Mouse (Mus musculus) gastrocnemius, postnatal 25 days (tissue): Measurements from ENCODE around the gene Mgat1. TPM values are rescaled to one million over a fixed set of nuclear protein-coding genes. Genes with fewer than 3 reads are reported as not detected.
"Not testable (repeated sequence)": the region's sequence is repeated elsewhere in the genome, so short reads cannot be mapped to it uniquely, and the experiment has no call there.

Experiments used
- DNase-seq: peaks from one replicate; pipeline ENCODE4 v3.0.0; 2022
- total RNA-seq, 2 experiments: library from RNA; stranded (reverse); gene quantifications; 1 replicate in 1 of 2; 2 replicates in 1 of 2; pipeline ENCODE4 v1.2.3; 2021

The Mgat1 gene
- total RNA-seq, 2 experiments from 2014 or later: 33.7 to 33.9 TPM

DNA sequence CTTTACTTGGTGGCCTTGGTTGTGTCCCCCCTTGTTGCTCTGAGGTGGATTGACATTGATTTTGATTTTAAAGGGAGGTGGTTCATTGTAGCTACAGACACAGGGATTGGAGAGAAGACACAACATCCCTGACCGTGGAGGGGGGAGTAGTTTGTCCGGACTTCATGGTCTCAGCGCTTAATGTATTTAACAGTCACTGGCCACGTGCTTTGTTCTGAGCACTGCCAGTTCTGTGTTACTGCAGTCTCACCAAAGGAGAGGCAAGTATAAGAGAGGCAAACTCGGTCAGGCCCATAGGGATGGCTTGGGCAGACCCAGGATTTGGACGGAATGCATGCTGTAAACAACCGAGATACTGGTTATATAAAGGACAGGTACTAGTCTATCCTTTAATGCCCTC is 20.1 kb downstream of the Mgat1 start:
- no peak for DNase-seq

DNA sequence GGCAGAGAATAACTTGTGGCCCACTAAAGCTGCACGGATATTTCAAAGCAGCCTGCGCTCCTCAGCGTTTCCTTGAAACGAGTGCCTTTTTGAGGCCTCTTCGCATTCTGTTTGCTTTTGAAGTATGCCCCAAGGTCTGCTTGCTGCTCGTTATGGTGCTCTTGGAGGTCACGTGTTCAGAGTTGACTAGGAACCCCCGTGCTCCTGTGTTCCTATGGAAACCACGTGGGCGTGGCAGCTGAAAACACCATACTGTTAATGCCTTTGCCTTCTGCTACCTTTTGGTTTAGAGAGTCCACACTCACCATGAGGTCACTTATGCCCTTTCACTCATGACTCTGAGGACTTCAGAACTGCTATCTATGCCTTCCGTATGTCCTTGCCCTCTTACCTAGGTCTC is 20.6 kb downstream of the Mgat1 start:
- DNase-seq: no peak

DNA sequence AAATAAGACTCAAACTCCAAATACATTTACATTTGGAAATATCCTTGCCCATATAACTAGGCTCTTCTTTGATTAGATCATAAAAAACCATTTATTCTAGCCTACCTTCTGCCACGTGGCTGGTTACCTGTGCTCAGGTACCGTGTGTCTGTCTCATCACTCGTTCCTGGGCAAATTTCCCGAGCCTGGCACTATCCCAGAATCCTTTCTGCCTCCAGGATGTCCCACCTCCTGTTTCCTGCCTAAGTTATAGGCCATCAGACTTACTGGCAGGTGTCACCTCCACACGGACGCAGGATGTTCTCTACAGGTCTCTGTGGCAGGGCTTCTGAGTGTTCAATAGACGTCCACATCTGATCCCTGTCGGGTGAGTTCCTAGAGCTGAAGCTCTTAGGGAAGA is 21.1 kb downstream of the Mgat1 start:
- no peak for DNase-seq

DNA sequence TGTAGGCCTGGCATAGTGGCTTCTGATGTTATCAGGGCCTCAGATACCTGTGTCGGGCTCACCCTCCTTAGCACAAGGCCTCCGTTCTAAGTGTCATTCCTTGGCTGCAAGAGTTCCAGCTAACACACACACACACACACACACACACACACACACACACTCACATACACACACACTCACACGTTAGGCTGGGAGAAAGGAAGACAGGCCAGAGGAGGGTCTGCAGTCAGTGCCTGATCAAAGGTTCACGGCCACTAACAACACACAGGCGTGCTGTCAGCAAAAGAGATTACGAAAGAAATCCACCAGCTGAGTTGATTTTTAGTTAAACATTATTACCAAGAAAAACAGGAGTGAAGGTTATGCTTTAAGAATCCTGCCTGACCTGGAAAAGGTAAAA is 22.7 kb downstream of the Mgat1 start:
- DNase-seq: no peak

DNA sequence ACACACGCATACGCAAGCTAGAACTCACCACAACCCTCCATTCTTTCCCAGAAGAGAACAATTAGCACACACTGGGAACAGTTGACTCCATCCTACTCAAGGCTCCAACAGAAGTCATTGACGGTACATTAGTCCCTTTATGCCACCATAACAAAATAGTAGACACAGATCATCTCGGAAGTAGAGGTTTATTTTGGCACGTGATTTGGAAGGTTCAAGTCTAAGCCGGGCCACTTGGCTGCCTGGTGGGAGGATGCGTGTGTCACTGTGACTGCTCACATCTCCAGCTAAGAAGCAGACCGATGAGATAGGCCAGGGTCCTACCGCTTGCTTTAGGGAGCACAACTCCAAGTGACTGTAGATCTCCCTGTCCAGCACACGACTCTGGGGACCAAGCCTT is 23.3 kb downstream of the Mgat1 start:
- DNase-seq: no peak

DNA sequence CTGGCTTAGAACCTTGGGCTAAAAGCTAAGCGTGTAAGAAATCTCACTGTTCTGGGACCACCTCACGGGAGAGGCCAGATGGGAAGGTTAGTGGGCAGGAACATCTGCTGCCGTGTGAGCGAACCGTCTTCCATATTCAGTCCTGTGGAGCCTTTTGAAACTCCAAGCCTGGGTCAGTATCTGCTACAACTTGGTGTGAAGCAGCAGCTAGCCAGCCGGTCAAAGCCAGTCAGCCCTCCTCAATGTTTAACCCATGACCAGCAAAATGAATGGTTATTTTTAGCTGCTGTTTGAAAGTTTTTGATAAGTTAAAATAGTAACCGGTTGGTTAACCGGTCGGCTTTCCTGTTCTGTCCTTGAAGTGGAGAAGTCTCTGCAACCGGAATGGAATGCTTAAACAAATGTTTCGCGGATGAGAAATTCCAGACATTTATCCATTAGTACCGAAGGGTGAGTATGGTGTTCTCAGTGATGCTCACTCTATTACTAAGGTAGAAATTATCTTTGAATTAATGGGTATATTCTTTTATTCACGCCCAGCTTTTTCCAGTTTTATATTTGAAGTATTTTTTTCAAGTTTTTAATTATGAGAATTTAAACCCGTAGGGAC is 24.1 kb downstream of the Mgat1 start:
- DNase-seq: no peak

DNA sequence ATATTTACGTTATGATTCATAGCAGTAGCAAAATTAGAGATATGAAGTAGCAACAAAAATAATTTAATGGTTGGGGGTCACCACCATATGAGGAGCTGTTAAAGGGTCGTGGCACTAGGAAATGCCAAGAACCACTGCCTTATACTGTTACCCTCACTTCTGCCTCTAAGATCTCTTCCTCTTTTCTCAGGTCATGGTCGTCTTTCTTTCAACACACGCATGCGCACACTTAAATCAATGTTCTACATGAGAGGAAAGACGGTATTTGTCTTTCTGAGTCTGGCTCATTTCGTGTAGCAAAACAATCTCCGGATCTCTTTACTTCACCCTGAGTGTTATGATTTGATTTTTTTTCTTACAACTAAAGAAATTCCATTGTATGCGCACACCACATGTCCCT is 25.8 kb downstream of the Mgat1 start:
- no peak for DNase-seq

DNA sequence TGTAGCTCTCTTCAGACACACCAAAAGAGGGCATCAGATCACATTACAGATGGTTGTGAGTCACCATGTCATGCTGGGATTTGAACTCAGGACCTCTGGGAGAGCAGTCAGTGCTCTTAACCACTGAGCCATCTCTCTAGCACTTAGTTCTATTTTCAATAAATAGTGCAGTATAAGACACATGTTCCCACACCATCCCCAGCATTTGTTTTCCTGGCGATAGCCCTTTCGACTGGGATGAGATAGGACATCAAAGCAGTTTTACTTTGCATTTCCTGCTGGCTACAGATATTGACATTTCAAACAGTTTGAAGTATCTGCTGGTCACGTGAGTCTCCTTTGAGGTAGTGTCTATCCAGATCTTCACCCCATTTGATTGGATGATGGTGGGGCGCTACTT is 26.4 kb downstream of the Mgat1 start:
- no peak for DNase-seq

DNA sequence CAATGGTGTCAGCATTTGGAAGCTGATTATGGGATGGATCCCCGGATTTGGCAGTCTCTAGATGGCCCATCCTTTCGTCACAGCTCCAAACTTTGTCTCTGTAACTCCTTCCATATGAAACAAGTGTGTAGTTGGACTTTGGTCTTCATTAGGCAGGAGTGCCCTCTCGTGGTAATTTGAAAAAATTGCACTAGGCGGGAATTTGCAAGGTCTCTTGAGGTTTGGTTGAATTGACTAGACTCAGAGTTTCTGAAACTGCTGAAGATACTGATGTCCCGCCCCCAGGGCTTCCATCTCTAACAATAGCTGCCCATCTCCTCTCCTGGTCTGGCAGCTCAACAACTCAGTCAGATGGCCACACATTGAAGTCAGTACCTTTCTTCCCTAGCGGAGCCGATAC is 27.3 kb downstream of the Mgat1 start:
- no peak for DNase-seq

DNA sequence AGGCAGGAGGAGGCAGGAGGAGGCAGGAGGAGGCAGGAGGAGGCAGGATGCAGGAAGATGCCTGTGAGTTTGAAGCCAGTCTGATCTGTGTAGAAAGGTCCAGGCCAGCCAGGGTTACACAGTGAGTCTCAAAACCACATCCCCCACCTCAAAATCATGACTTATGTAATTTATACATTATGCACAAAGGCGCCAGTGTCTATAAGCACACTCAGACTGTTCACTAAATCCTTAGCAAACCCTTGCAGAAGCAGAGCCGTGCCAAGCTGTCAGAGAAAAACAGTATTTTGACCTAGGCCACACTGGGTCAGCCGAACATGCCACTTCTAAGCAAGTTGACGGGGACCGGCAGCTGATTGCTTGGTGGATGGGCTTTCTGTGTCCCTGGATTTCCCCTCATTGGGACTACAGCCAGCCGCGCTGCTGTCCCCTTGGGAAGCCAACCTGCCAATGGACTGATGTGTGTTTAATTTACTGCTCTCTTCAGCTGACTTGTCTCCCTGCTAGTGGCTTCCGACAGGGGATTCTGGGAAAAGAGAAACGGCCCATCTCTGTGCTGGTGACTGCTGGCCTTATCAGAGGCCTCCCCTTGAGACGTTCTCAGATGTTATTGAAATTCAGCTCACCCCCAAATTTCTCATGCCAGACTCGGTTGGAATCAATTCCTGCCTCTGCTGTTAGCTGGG is 30.0 kb downstream of the Mgat1 start:
- no peak for DNase-seq

DNA sequence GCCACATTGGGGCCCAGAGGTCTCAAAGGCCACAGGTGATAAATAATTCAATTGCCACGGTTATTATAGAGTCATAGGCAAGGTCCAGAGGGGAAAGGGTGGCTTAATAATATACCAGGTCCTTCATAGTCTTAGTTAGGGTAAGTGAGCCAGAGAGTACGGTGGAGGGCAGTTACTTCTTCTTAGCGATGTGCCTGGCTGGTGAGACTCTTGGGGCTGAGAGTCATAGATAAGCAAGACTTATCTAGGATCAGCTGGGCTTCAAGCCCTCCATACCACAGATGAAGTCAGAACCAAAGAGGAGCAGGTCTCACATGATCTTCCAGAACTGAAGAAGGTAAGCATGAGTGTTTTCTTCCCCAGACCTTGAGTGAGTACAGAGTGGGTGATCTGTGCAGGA is 34.2 kb downstream of the Mgat1 start, which contains the start of gene Olfr1393:
Gene Olfr1393, plus strand, starts transcription at position 83 of the 400 bp plus-strand sequence.
- DNase-seq: no peak

DNA sequence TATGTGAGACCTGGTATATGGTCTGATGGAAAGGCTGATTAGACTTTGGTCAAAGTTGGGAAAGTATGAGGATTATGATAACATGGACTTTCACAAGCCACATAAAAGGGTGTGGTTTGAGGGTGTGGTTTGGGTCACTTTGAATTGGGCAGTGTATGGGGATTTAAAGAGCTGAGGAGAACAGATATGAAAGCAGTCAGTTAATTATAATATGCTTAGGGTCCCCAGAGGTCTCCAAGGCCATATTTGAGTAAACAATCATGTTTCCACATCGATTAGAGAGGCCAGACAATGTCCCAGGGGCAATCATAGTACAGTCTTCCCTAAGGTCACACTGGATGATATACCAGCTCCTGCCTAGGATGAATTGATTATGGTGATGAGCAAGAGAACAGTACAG is 41.0 kb downstream of the Mgat1 start, which contains the start of gene Olfr1392:
Gene Olfr1392, plus strand, starts transcription at position 301 of the 400 bp plus-strand sequence.
- not testable (repeated sequence) for DNase-seq

DNA sequence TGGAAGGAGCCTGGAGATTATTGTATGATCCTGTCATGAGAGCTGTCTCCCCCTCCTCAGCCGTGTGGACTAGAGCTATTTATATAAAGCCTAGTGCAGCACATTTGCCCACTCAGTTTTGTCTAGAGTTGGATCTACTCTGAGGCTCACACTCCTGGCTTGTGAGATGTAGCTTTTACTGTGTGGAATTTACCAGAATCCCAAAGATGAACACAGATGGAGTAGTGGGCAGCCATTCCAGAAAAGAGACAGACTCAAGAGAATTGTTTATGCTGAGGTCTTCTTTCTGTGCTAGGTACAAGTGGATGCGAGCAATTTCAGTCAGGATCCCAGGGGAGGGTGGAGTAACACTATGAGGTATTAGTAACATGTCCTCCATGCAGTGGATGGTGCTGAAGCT is 43.3 kb downstream of the Mgat1 start:
- DNase-seq: no peak

DNA sequence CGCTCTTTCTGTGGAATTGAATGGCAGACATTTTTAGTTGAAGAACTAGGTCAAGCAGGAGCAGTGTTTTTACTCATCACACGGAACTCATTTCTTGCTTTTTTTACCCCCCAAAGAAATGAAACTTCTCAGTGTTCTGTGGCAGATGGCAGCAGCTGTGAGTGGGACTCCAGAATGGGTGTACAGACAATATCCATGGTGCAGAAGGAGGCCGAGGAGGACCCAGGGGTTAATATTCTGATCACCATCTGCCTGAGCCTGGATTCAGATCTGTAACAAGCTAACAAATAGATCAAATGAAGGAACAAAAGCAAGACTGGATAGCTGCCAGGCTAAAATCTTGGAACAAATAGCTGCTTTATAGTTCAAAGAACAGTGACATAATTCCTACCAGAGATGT is 48.8 kb downstream of the Mgat1 start:
- no peak for DNase-seq

DNA sequence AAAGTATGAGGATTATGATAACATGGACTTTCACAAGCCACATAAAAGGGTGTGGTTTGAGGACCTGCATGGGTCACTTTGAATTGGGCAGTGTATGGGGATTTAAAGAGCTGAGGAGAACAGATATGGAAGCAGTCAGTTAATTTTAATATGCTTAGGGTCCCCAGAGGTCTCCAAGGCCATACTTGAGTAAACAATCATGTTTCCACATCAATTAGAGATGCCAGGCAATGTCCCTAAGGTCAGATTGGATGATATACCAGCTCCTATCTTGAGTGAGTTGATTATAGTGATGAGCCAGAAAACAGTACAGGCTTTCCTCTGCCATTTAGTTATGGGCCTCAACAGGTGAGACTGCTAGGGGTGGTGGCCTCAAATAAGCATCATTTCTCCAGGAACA is 60.5 kb downstream of the Mgat1 start, which contains the start of gene Olfr10:
Gene Olfr10, plus strand, starts transcription at position 301 of the 400 bp plus-strand sequence.
- no peak for DNase-seq

DNA sequence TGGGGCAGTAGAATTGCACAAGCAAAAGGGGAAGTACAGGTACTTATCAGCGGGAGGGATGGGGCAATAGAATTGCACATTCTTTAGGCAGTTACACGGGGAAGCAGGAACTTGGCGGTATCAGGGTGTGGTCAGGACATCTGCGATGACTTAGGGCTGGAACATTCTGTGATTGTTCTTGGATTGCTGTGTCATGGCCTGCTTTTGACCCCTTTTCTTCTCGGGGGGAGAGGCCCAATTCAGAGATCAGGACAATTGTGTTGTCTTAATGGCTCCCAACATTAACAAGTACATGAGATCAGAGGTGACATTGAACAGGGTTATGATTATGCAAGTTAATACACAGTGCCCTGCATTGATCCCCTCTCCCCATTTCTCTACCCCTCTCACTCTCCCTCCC is 64.6 kb downstream of the Mgat1 start:
- DNase-seq: not testable (repeated sequence)

Other genes with a start within 250 kb of the Mgat1 start
- 1 to 10 TPM; 1.2 to 1.5 TPM for gene 9930111J21Rik2, start 192.9 kb upstream of the Mgat1 start, total RNA-seq
- under 1 TPM; 0.28 to 0.38 TPM for gene Tgtp2, start 180.0 kb upstream of the Mgat1 start, total RNA-seq
- 1 to 10 TPM in 1 of 2 experiments, under 1 TPM in 1; 0.56 to 1.1 TPM for gene Ifi47, start 167.6 kb upstream of the Mgat1 start, total RNA-seq
- not detected for gene Olfr1396, start 129.3 kb upstream of the Mgat1 start, total RNA-seq
- gene Olfr1395, start 101.9 kb upstream of the Mgat1 start, total RNA-seq: not detected
- gene Olfr1394, start 89.8 kb upstream of the Mgat1 start, total RNA-seq: not detected
- gene Btnl9, start 57.0 kb upstream of the Mgat1 start, total RNA-seq: 1 to 10 TPM; 1.6 to 3.5 TPM
- 10 to 100 TPM; 20.3 to 22.8 TPM for gene Zfp62, start 40.9 kb upstream of the Mgat1 start, total RNA-seq
- under 1 TPM in 1 of 2 experiments, not detected in 1; 0.08 TPM for gene Olfr1393, start 34.1 kb downstream of the Mgat1 start, total RNA-seq
- not detected for gene Olfr1392, start 41.1 kb downstream of the Mgat1 start, total RNA-seq
- gene Olfr10, start 60.5 kb downstream of the Mgat1 start, total RNA-seq: not detected
- not detected for gene Olfr1391, start 78.6 kb downstream of the Mgat1 start, total RNA-seq
- not detected for gene Olfr1390, start 91.0 kb downstream of the Mgat1 start, total RNA-seq
- not detected for gene Olfr1389, start 178.9 kb downstream of the Mgat1 start, total RNA-seq
- under 1 TPM in 1 of 2 experiments, not detected in 1; 0.08 TPM for gene Olfr1388, start 192.4 kb downstream of the Mgat1 start, total RNA-seq
- not detected for gene Olfr1387, start 211.2 kb downstream of the Mgat1 start, total RNA-seq
- gene Olfr1386, start 220.9 kb downstream of the Mgat1 start, total RNA-seq: not detected
- not detected for gene Olfr1385, start 244.9 kb downstream of the Mgat1 start, total RNA-seq